Mouse (Mus musculus): ENCODE results near the gene Ccr10. TPM values are rescaled to one million over a fixed set of nuclear protein-coding genes. Genes with fewer than 3 reads are reported as not detected.
A peak's percentile ranks its signal among the peaks of the same experiment; 100 is the strongest.

Gene Ccr10
- polyA plus RNA-seq, 1 experiment from 2014 or later = not detected

GRCm38 (mm10) chr11:101151063-101151462, 24.2 kb downstream of the Ccr10 start:
- H3K4me3 ChIP-seq = no peak overlapping the region
- WGBS = 54% methylated on average over 2 of the region's 2 CpGs

GRCm38 (mm10) chr11:101149178-101150105, 25.8 kb downstream of the Ccr10 start:
- WGBS = 68% methylated on average over 9 of the region's 9 CpGs
- H3K27me3 ChIP-seq (ENCODE audit: poor library complexity, severe bottlenecking) = no peaks in the 10 kb centered on the region
- H3K9me3 ChIP-seq = no peaks in the 10 kb centered on the region
- H3K27ac ChIP-seq = peak overlapping the region; percentile 45
- H3K4me3 ChIP-seq = no peak overlapping the region
- peaks cover 20% of the 10 kb centered on the region for H3K4me1 ChIP-seq
- H3K36me3 ChIP-seq (replicated peaks) = no peaks in the 10 kb centered on the region
- DNase-seq (ENCODE audit: extremely low spot score, low spot score) = no peak

More at GRCm38 (mm10) chr11:101151063-101151462, 24.2 kb downstream of the Ccr10 start:
- Histone ChIP-seq H3K36me3 (replicated peaks) (no peaks in the 10 kb centered on the region), H3K4me1 (peaks cover 30% of the 10 kb centered on the region), H3K27ac (no peak overlapping the region), H3K9me3 (no peaks in the 10 kb centered on the region), H3K27me3 (ENCODE audit: poor library complexity, severe bottlenecking) (peaks cover 15% of the 10 kb centered on the region)
- no peak for DNase-seq (ENCODE audit: extremely low spot score, low spot score)

GRCm38 (mm10) chr11:101148751-101149150, 26.5 kb downstream of the Ccr10 start:
- Histone ChIP-seq H3K27me3 (ENCODE audit: poor library complexity, severe bottlenecking) (no peaks in the 10 kb centered on the region), H3K4me1 (peaks cover 24% of the 10 kb centered on the region), H3K9me3 (no peaks in the 10 kb centered on the region), H3K36me3 (replicated peaks) (no peaks in the 10 kb centered on the region), H3K4me3 (no peak overlapping the region), H3K27ac (peak overlapping the region; percentile 45)
- whole genome bisulfite sequencing = 77% methylated on average over 10 of the region's 10 CpGs
- DNase-seq (ENCODE audit: extremely low spot score, low spot score) = no peak

- no peak overlapping the region for H3K4me3 ChIP-seq
- no peak overlapping the region for H3K27ac ChIP-seq
- H3K36me3 ChIP-seq (replicated peaks) = no peaks in the 10 kb centered on the region
- 13% methylated on average over 10 of the region's 10 CpGs for WGBS
- H3K4me1 ChIP-seq = peaks cover 36% of the 10 kb centered on the region
- peak; percentile 57 for DNase-seq (ENCODE audit: extremely low spot score, low spot score)
- H3K27me3 ChIP-seq (ENCODE audit: poor library complexity, severe bottlenecking) = peaks cover 8% of the 10 kb centered on the region; the same call in 1 of the 2 replicates
- no peaks in the 10 kb centered on the region for H3K9me3 ChIP-seq
Measured at GRCm38 (mm10) chr11:101146377-101146776, 28.9 kb downstream of the Ccr10 start.

GRCm38 (mm10) chr11:101143338-101144225, 31.7 kb downstream of the Ccr10 start:
- 25% methylated on average over 19 of the region's 19 CpGs for WGBS
- Histone ChIP-seq H3K4me1 (peaks cover 52% of the 10 kb centered on the region), H3K4me3 (peak overlapping the region; percentile 43), H3K9me3 (no peaks in the 10 kb centered on the region), H3K36me3 (replicated peaks) (no peaks in the 10 kb centered on the region), H3K27me3 (ENCODE audit: poor library complexity, severe bottlenecking) (peaks cover 32% of the 10 kb centered on the region), H3K27ac (peak overlapping the region; percentile 63)
- peak; percentile 67 for DNase-seq (ENCODE audit: extremely low spot score, low spot score)

- peaks cover 34% of the 10 kb centered on the region for H3K27me3 ChIP-seq (ENCODE audit: poor library complexity, severe bottlenecking)
- DNase-seq (ENCODE audit: extremely low spot score, low spot score) = no peak
- no peak overlapping the region for H3K4me3 ChIP-seq
- H3K4me1 ChIP-seq = peaks cover 52% of the 10 kb centered on the region
- 88% methylated on average over 10 of the region's 10 CpGs for WGBS
- no peaks in the 10 kb centered on the region for H3K9me3 ChIP-seq
- H3K27ac ChIP-seq = no peak overlapping the region
- no peaks in the 10 kb centered on the region for H3K36me3 ChIP-seq (replicated peaks)
Measured at GRCm38 (mm10) chr11:101142215-101142967, 32.9 kb downstream of the Ccr10 start.

GRCm38 (mm10) chr11:101141088-101141487, 34.2 kb downstream of the Ccr10 start:
- H3K9me3 ChIP-seq = no peaks in the 10 kb centered on the region
- WGBS = 76% methylated on average over 8 of the region's 8 CpGs
- peak overlapping the region; percentile 84 for H3K27ac ChIP-seq
- peak overlapping the region; percentile 44; the same call in 1 of the 2 replicates for H3K4me3 ChIP-seq
- no peaks in the 10 kb centered on the region for H3K36me3 ChIP-seq (replicated peaks)
- H3K27me3 ChIP-seq (ENCODE audit: poor library complexity, severe bottlenecking) = peaks cover 34% of the 10 kb centered on the region
- H3K4me1 ChIP-seq = peaks cover 47% of the 10 kb centered on the region
- no peak for DNase-seq (ENCODE audit: extremely low spot score, low spot score)

- Histone ChIP-seq H3K36me3 (replicated peaks) (no peaks in the 10 kb centered on the region), H3K27me3 (ENCODE audit: poor library complexity, severe bottlenecking) (peaks cover 34% of the 10 kb centered on the region), H3K27ac (peak overlapping the region; percentile 84), H3K4me1 (peaks cover 47% of the 10 kb centered on the region), H3K4me3 (peak overlapping the region; percentile 44), H3K9me3 (no peaks in the 10 kb centered on the region)
- 51% methylated on average over 27 of the region's 27 CpGs for WGBS
- DNase-seq (ENCODE audit: extremely low spot score, low spot score) = peak; percentile 25
Measured at GRCm38 (mm10) chr11:101140164-101140819, 35.0 kb downstream of the Ccr10 start.

- 29% methylated on average over 15 of the region's 15 CpGs for WGBS
- H3K27me3 ChIP-seq (ENCODE audit: poor library complexity, severe bottlenecking) = peaks cover 34% of the 10 kb centered on the region
- H3K9me3 ChIP-seq = no peaks in the 10 kb centered on the region
- H3K4me3 ChIP-seq = peak overlapping the region; percentile 36
- no peaks in the 10 kb centered on the region for H3K36me3 ChIP-seq (replicated peaks)
- DNase-seq (ENCODE audit: extremely low spot score, low spot score) = peak; percentile 56
- H3K27ac ChIP-seq = peak overlapping the region; percentile 74
- peaks cover 42% of the 10 kb centered on the region for H3K4me1 ChIP-seq
Measured at GRCm38 (mm10) chr11:101138536-101139181, 36.6 kb downstream of the Ccr10 start.

- H3K4me1 ChIP-seq = peaks cover 37% of the 10 kb centered on the region
- no peak overlapping the region for H3K4me3 ChIP-seq
- H3K27ac ChIP-seq = no peak overlapping the region
- H3K36me3 ChIP-seq (replicated peaks) = no peaks in the 10 kb centered on the region
- WGBS = 84% methylated on average over 7 of the region's 7 CpGs
- H3K9me3 ChIP-seq = no peaks in the 10 kb centered on the region
- no peak for DNase-seq (ENCODE audit: extremely low spot score, low spot score)
- H3K27me3 ChIP-seq (ENCODE audit: poor library complexity, severe bottlenecking) = peaks cover 30% of the 10 kb centered on the region
Measured at GRCm38 (mm10) chr11:101137000-101137399, 38.2 kb downstream of the Ccr10 start.

GRCm38 (mm10) chr11:101134217-101134865, 40.9 kb downstream of the Ccr10 start:
- Histone ChIP-seq H3K4me3 (no peak overlapping the region), H3K36me3 (replicated peaks) (no peaks in the 10 kb centered on the region), H3K9me3 (no peaks in the 10 kb centered on the region), H3K27me3 (ENCODE audit: poor library complexity, severe bottlenecking) (0 out of 2 replicates have a peak, but pooled peaks cover 6% of the 10 kb centered on the region), H3K4me1 (peaks cover 17% of the 10 kb centered on the region), H3K27ac (no peak overlapping the region)
- WGBS = 87% methylated on average over 13 of the region's 13 CpGs
- DNase-seq (ENCODE audit: extremely low spot score, low spot score) = no peak
